9 mouse cellular contexts compared by ENCODE assay signal in the genomic region with DNA sequence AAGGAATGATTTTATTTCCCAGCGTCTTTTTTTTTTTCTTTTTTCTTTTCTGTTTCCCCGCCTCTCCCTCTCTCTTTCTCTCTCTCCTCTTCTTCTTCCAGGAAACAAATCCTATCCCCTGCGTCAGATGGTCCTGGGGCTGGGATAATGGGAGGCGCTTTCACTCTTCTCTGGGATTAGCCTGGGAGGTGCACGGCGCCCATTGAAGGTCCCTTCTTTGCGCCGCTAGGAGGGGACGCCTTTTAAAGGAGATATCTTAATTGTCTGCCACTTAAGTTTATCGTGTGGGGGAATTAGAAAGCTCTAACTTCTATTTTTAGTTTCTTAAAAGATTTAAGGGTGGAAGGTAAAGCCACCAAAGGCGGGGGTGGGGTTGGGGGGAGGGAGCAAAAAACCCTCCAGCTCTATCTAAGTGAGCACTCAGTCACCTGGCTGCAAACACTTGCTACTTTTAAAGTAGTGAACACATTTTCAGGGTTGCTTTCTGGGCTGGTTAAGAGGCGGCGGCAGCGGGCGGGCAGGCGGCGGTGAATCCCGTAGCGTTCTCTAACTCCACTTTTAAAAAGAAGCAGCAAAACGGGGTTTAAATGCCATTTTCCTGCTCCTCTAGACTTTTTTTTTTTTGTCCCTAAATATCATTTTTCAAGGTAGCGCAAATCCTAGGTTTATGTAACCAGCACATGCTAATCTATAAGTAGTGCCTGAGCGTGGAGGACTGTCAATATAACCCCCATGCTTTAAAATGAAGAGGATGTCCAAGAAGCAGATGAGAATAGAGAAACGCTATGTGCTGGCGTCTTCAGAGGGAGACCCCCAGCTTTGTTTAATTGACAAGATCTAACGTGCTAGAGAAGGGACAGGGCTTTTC. TPM values are rescaled to one million over a fixed set of nuclear protein-coding genes. Genes with fewer than 3 reads are reported as not detected.
A peak's percentile ranks its signal among the peaks of the same experiment; 100 is the strongest.
DNase-seq lines count a peak whose midpoint lies in the region; ATAC-seq lines count a peak whose summit lies in the region.
"Had no signal": no experiment of that assay in that cellular context is flagged by ENCODE, and none has a peak within 500 bp of the region (broad histone marks: within the 10 kb centered on the region; RNA-seq: fewer than 3 reads in every experiment).

No protein-coding gene starts in this region.

- no peak for ATAC-seq in midbrain, embryonic 15.5 days (replicated peaks)
- ATAC-seq: CD4-positive, CD25-positive, alpha-beta regulatory T cell, adult 4 months had no signal

- peak overlapping the region; percentile 52 for H3K4me3 ChIP-seq in heart, embryonic 10.5 days
- H3K4me3 ChIP-seq in hindbrain, embryonic 10.5 days = peak overlapping the region; percentile 41
- peak overlapping the region; percentile 5; the same call in 1 of the 2 replicates for H3K4me3 ChIP-seq in midbrain, embryonic 15.5 days

- H3K9me3 ChIP-seq in heart, embryonic 10.5 days = no peaks in the 10 kb centered on the region
- no peaks in the 10 kb centered on the region for H3K9me3 ChIP-seq in hindbrain, embryonic 10.5 days
- H3K9me3 ChIP-seq in midbrain, embryonic 15.5 days = no peaks in the 10 kb centered on the region

- no peak for DNase-seq in heart, embryonic 10.5 days (ENCODE audit: low spot score)
- no peak for DNase-seq in heart, adult 8-10 months (ENCODE audit: low spot score)
- peak; percentile 80 for DNase-seq in cerebellum, adult 9-10 months
- DNase-seq in hindbrain, embryonic 10.5 days (ENCODE audit: low spot score) = peak; percentile 33
- DNase-seq in adrenal gland, postnatal 36 days = no peak
- DNase-seq in urinary bladder, adult 18-20 months (ENCODE audit: low spot score in 2 of 2) = no peak
- DNase-seq in adrenal gland, postnatal 14 days = no peak

- WGBS in heart, embryonic 10.5 days = under 1% methylated on average over 25 of the region's 25 CpGs
- WGBS in hindbrain, embryonic 10.5 days = under 1% methylated on average over 25 of the region's 25 CpGs
- 1% methylated on average over 25 of the region's 25 CpGs for WGBS in midbrain, embryonic 15.5 days

- H3K27me3 ChIP-seq in heart, embryonic 10.5 days (ENCODE audit: insufficient read depth, poor library complexity, severe bottlenecking) = peaks cover 97% of the 10 kb centered on the region
- peaks cover 100% of the 10 kb centered on the region for H3K27me3 ChIP-seq in hindbrain, embryonic 10.5 days (ENCODE audit: insufficient read depth, poor library complexity, severe bottlenecking)
- H3K27me3 ChIP-seq in midbrain, embryonic 15.5 days (replicated peaks) = peaks cover 85% of the 10 kb centered on the region

- H3K36me3 ChIP-seq in heart, embryonic 10.5 days = no peaks in the 10 kb centered on the region
- H3K36me3 ChIP-seq in hindbrain, embryonic 10.5 days = peaks cover 31% of the 10 kb centered on the region
- no peaks in the 10 kb centered on the region for H3K36me3 ChIP-seq in midbrain, embryonic 15.5 days (replicated peaks)

- H3K4me1 ChIP-seq in heart, embryonic 10.5 days = peaks cover 30% of the 10 kb centered on the region
- peaks cover 79% of the 10 kb centered on the region for H3K4me1 ChIP-seq in hindbrain, embryonic 10.5 days (replicated peaks)
- H3K4me1 ChIP-seq in midbrain, embryonic 15.5 days = peaks cover 19% of the 10 kb centered on the region

- H3K9ac ChIP-seq in midbrain, embryonic 15.5 days = no peak overlapping the region

- H3K27ac ChIP-seq in heart, embryonic 10.5 days = no peak overlapping the region
- H3K27ac ChIP-seq in hindbrain, embryonic 10.5 days = peak overlapping the region; percentile 84
- H3K27ac ChIP-seq in midbrain, embryonic 15.5 days = no peak overlapping the region

- peak overlapping the region; percentile 33 for H3K4me2 ChIP-seq in midbrain, embryonic 15.5 days

RNA-seq across cellular contexts. Expression of a gene that starts 20.0 kb away (rescaled TPM):
- polyA plus RNA-seq in heart, embryonic 10.5 days (2016; fragmentation: Nextera tagmentation; extraction: Ambion mirVana) = 0.28 and 0.54 TPM in 2 replicates
- total RNA-seq in heart, adult 8-10 months (2022) = not detected
- 24.7 and 27.0 TPM in 2 replicates for polyA plus RNA-seq in hindbrain, embryonic 10.5 days (2016; fragmentation: Nextera tagmentation; extraction: Ambion mirVana)
- polyA plus RNA-seq in midbrain, embryonic 15.5 days (2015; fragmentation: Nextera tagmentation; extraction: Ambion mirVana) = 22.5 and 23.3 TPM in 2 replicates
- not detected for total RNA-seq in adrenal gland, postnatal 36 days (2021)
- total RNA-seq in adrenal gland, postnatal 14 days (2021) = 0.83 TPM in 1 of 2 replicates, not detected in the other

Comparison
In these comparisons a context has a peak if more than half of its experiments do, and no peak if none do; other contexts are left out.
1. DNase-seq: peak in cerebellum, adult 9-10 months (single experiment) and hindbrain, embryonic 10.5 days (single experiment); none in heart, embryonic 10.5 days (single experiment), heart, adult 8-10 months (single experiment), adrenal gland, postnatal 36 days (0 of 2), urinary bladder, adult 18-20 months (0 of 2) and adrenal gland, postnatal 14 days (single experiment).
2. Peak in every context shown above with its lines, with median percentiles within 50 percentile points of each other: H3K4me3 ChIP-seq.